Mouse (Mus musculus) embryo, embryonic 11.5 days (tissue): ENCODE data around the gene Fam166a.
A peak's percentile ranks its signal among the peaks of the same experiment; 100 is the strongest.

ENCODE experiments used
- DNase-seq: peaks from one replicate; pipeline ENCODE4 v3.0.0-alpha.2; 2012; ENCODE audit warnings: low read depth, low spot score

Gene Fam166a

GRCm38 (mm10) chr2:25185625-25186574 is 32.6 kb upstream of the Fam166a start:
- peak; percentile 69 for DNase-seq

GRCm38 (mm10) chr2:25186575-25186930 is 32.0 kb upstream of the Fam166a start:
- no peak for DNase-seq

GRCm38 (mm10) chr2:25187841-25188240 is 30.7 kb upstream of the Fam166a start:
- no peak for DNase-seq

GRCm38 (mm10) chr2:25193330-25193770 is 25.2 kb upstream of the Fam166a start:
- peak; percentile 81 for DNase-seq

- DNase-seq, result no peak
Measured at GRCm38 (mm10) chr2:25194006-25194405, 24.5 kb upstream of the Fam166a start.

GRCm38 (mm10) chr2:25194486-25195171 is 23.9 kb upstream of the Fam166a start:
- no peak for DNase-seq

GRCm38 (mm10) chr2:25195211-25196156 is 23.1 kb upstream of the Fam166a start:
- no peak for DNase-seq

- DNase-seq, result no peak
Measured at GRCm38 (mm10) chr2:25196172-25196954, 22.2 kb upstream of the Fam166a start, which contains the start of gene Tor4a. Gene Tor4a, minus strand, starts transcription at chr2:25196886.

- no peak for DNase-seq
Measured at GRCm38 (mm10) chr2:25197191-25197590, 21.4 kb upstream of the Fam166a start.

- no peak for DNase-seq
Measured at GRCm38 (mm10) chr2:25197946-25198345, 20.6 kb upstream of the Fam166a start.

GRCm38 (mm10) chr2:25200631-25201030 is 17.9 kb upstream of the Fam166a start:
- no peak for DNase-seq

- DNase-seq, result no peak
Measured at GRCm38 (mm10) chr2:25203631-25204214, 14.8 kb upstream of the Fam166a start.

- no peak for DNase-seq
Measured at GRCm38 (mm10) chr2:25207593-25207992, 11.0 kb upstream of the Fam166a start.

GRCm38 (mm10) chr2:25210686-25211085 is 7.9 kb upstream of the Fam166a start:
- DNase-seq, result no peak

GRCm38 (mm10) chr2:25211121-25211670 is 7.3 kb upstream of the Fam166a start, which contains the start of gene Nelfb:
Gene Nelfb, minus strand, starts transcription at chr2:25211489.
- DNase-seq, result peak; percentile 84

- no peak for DNase-seq
Measured at GRCm38 (mm10) chr2:25213266-25213865, 5.2 kb upstream of the Fam166a start.

GRCm38 (mm10) chr2:25214444-25214843 is 4.1 kb upstream of the Fam166a start, which contains the start of gene Stpg3:
Gene Stpg3, minus strand, starts transcription at chr2:25214637.
- DNase-seq, result no peak

GRCm38 (mm10) chr2:25217666-25218065 is 879 bp upstream of the Fam166a start:
- no peak for DNase-seq

GRCm38 (mm10) chr2:25221331-25221772 is 2.8 kb downstream of the Fam166a start:
- DNase-seq, result no peak
